Mouse (Mus musculus) urinary bladder, postnatal 36 days (tissue): ENCODE measurements around the gene Sf3a2.
A peak's percentile ranks its signal among the peaks of the same experiment; 100 is the strongest.
"Not testable (repeated sequence)": the region's sequence is repeated elsewhere in the genome, so short reads cannot be mapped to it uniquely, and the experiment has no call there.

ENCODE experiments used
- DNase-seq, 2 experiments: peaks; one replicate each; pipeline ENCODE4 v3.0.0; 2022; ENCODE audit warnings: low spot score in 2 of 2, mixed read lengths in 1 of 2

Gene Sf3a2

DNA sequence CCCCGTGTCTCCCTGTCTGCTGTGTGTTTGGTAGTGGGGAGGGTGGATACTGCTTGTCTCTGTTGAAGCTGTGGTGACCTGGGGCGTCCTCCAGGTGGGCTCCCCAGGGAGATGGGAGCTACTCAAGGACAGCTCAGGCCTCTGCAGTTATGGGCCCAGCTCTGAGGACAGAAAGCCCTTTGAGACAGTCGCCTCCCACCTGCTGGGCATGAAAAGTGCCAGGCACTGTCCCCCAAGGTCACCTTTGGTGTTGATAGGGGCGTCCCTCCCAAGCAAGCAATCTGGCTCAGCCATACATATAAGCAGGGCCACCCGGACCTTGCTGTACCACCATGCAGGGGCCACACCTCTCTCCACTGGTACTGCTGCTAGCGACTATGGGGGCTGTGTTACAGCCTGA lies 6.9 kb downstream of the Sf3a2 start, which contains the start of gene Amh:
Gene Amh (plus strand): TSS at position 328 of the 400 bp plus-strand sequence.
- no peak for DNase-seq

GRCm38 (mm10) chr10:80805322-80805721 lies 7.3 kb downstream of the Sf3a2 start:
- no peak for DNase-seq

DNA sequence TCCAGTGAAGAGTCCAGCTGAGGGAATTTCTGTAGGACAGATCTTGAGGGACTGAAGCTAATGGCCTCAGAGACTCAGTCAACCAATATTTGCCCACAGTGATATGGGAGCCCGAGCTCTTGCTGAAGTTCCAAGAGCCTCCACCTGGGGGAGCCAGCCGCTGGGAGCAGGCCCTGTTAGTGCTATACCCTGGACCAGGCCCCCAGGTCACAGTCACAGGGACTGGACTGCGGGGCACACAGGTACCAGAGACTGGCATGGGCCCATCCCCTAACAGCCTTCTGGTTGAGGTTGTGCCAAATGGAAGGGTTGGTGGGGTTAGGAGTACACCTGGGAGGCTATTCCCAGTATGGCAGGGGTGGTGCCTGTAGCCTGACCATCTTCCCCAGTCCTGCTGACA lies 7.9 kb downstream of the Sf3a2 start:
- peak; percentile 64 to 76 for DNase-seq

GRCm38 (mm10) chr10:80806341-80807056 lies 8.5 kb downstream of the Sf3a2 start:
- DNase-seq: no peak

DNA sequence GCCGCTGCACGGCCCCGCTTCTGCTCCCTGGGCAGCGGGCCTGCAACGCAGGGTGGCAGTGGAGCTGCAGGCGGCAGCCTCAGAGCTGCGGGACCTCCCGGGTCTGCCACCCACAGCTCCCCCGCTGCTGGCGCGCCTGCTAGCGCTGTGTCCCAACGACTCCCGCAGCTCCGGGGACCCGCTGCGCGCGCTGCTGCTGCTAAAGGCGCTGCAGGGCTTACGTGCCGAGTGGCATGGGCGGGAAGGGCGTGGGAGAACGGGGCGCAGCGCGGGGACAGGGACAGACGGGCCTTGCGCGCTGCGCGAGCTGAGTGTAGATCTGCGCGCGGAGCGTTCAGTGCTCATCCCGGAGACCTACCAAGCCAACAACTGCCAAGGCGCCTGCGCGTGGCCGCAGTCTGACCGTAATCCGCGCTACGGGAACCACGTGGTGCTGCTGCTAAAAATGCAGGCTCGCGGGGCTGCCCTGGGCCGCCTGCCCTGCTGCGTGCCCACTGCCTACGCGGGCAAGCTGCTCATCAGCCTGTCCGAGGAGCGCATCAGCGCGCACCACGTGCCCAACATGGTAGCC lies 9.1 kb downstream of the Sf3a2 start:
- peak in 1 of 2 experiments; percentile 71 for DNase-seq

DNA sequence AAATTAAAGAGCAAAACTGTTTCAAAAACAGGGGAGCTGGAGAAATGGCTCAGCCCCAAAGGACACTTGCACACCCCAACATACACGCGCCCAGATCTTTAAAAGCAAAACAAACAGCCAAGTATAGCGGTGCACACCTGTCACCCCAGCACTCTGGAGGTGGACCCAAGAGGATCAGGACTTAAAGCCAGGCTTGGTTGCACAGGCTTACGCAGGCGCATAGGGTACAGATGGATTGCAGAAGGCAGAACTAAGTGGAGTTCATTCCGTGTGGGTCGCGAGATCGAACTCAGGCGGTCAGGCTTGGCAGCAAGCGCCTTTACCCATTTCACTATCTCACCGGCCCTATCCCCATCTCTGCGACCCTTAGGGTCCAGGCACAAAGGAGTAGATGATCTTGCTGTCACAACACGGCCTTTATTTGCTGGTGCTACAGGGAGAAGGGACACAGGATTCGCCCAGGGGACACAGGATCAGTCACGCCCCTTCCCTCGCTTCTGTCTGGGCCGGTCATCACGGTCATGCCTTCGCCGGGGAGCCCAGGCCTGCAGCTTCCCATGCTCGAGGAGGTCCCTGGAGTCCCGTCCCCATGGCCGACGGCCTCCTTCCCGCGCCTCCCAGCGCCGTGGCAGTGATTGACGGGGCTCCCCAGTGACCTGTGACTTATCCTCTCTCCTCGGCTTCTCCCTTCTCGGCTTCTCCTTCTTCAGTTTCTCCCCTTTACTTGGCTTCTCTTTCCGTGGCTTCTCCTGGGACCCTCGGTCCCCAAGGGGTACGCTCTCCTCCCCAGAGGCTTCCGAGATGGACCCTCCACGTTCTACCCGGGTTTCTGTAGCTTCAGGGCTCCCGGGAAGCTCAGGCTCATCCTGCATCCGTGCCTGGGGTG lies 10.3 kb downstream of the Sf3a2 start:
- DNase-seq: no peak

DNA sequence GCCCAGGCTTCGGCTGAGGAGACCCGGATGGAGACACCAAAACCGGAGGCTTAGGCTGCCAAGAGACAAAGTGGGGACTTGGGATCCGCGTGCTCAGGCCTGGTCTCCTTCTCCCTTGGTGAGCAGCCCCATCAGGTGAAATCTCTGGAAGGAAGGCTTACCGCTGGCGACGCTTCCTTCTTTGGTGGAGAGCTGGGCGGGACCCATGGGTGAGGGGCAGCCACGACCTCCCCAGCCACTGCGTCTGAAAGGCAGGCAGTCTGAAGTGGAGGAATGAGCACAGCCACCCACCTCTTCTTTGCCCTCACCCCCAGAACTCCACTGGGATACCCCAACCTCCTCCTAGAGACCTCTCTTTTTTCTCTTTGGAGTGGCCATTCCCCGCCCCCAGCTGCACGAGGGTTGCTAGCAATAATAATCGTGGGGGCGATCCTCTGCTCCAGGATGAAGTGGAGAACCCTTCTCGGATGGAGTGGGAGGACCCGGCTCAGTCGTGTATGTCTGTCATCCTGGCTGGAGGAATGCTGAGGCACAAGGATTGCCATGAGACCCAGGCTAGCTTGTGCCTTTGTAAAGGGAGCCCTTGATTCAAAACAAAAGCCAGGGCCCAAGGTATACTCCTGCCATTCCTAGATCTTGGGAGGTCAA lies 11.1 kb downstream of the Sf3a2 start:
- DNase-seq: no peak

- no peak for DNase-seq
These were observed 12.1 kb downstream of the Sf3a2 start for GRCm38 (mm10) chr10:80810084-80810483.

GRCm38 (mm10) chr10:80812391-80813041 lies 14.5 kb downstream of the Sf3a2 start:
- no peak for DNase-seq

DNA sequence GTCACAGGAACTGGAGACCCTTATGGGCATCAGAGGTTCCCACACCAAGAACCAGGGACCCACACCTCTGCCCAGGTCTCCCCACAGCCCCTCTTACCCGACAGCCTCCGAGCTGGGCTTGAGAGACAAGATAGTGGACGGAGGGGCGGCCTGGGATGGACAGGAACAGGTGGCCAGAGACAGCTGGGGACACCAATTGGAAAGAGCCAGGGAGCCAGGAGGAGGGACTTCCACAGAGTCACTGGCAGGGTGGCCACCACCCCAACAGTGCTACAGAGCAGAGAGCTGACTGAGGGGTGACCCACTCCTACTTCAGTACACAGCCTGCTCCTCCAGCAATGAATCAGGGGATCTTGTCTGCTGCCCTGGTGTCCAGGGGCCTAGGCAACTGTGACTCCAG lies 15.4 kb downstream of the Sf3a2 start, which contains the start of gene Jsrp1:
Gene Jsrp1 (minus strand): TSS at position 133 of the 400 bp plus-strand sequence.
- DNase-seq: no peak

- no peak for DNase-seq
These were observed 16.8 kb downstream of the Sf3a2 start for GRCm38 (mm10) chr10:80814800-80815199.

DNA sequence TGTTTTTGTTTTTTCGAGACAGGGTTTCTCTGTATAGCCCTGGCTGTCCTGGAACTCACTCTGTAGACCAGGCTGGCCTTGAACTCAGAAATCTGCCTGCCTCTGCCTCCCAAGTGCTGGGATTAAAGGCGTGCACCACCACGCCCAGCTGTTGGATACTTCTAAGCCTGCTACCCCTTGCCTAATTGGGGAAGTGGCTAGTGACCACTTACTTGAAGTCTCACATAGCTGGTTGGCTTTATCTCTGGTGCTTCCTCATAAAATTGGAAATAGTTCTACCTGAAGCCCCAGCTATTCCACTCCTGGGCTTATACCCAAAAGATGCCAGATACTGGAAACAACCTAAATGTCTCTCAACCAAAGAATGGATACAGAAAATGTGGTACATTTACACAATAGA lies 18.3 kb downstream of the Sf3a2 start:
- not testable (repeated sequence) for DNase-seq

GRCm38 (mm10) chr10:80817164-80817563 lies 19.2 kb downstream of the Sf3a2 start:
- DNase-seq: no peak

DNA sequence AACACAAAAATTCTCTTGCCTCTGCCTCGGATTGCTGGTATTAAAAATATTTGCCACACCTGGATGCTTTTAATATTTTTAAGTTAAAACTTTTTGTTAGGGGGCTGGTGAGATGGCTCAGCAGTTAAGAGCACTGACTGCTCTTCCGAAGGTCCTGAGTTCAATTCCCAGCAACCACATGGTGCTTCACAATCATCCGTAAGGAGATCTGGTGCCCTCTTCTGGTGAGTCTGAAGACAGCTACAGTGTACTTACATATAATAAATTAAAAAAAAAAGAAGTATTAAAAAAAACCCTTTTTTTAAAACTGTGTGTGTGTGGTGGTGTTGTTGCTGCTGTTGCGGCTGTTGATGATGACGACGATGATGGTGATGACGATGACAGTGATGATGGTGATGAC lies 20.0 kb downstream of the Sf3a2 start:
- not testable (repeated sequence) for DNase-seq

- DNase-seq: no peak
These were observed 20.7 kb downstream of the Sf3a2 start for GRCm38 (mm10) chr10:80818599-80819281.

- no peak for DNase-seq
These were observed 21.4 kb downstream of the Sf3a2 start for GRCm38 (mm10) chr10:80819406-80819805.

DNA sequence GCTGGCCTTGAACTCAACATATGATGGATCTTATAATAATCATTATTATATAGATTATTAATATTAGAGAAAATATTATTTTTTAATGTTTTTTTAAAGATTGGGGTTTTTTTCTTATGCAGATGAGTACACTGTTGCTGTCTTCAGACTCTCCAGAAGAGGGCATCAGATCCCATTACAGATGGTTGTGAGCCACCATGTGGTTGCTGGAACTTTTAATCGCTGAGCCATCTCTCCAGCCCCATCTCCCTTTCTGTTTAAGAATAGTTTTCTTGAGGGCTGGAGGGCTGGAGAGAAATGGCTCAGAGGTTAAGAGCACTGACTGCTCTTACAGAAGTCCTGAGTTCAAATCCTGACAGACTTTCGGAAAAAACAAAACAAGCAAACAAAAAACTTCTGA lies 24.0 kb downstream of the Sf3a2 start:
- no peak for DNase-seq

DNA sequence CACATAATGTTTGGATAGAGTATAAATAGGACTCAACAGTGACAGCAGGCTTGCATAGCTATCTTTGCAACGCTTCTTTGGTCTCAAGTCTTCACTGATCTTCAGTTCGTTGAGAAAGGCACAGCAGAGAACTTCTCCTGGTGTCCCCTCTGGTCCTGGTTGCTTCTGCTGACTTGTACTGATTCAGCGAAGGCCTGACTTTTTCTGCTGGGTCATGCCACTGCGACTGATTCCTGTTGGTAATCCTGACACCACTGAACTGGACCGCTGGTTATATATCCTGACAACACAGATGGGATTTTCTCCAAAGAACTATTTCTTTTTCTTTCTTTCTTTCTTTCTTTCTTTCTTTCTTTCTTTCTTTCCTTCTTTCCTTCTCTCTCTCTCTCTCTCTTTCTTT lies 24.5 kb downstream of the Sf3a2 start:
- DNase-seq: no peak

- no peak for DNase-seq
These were observed 25.3 kb downstream of the Sf3a2 start for GRCm38 (mm10) chr10:80823316-80823715.

DNA sequence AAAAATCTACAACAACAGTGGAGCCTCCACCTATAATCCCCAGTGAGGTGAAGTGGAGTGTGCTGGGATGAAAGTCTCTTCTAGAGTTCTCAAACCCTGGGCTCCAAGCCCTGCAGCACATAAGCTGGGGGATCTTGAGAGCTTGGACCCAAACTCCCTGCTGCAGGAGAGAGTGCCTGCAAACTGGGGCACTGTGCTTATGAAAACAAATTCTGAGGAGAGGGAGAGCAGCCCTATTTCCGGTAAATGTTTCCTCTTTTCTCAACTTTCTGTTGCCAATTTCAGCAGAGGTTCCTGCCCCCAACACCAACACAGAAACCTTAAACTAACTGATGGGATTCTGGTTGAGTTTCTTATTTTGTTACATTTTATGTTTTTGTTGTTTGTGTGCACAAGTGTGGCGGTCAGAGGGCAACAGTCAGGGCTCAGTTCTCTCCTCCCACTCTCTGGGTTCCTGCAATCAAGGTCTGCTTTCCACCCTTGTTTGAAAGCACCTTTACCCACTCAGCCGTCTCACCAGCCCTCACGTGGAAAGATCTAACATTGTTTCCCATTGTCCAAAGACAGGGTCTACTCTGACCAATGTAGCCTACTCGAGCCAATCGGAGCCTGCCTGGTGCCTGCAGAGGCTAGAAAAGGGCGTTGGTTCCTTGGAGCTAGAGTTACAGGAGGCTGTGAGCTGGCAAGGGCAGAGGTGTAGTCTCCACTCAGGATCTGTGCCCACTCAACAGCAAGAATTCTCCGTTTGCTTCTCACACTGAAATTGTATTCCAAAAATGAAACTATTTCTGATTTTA lies 26.0 kb downstream of the Sf3a2 start:
- DNase-seq: no peak
